Mouse (Mus musculus) thymus, adult 18-20 months (tissue): ENCODE measurements around the gene 1700001P01Rik.
A peak's percentile ranks its signal among the peaks of the same experiment; 100 is the strongest.

Experiments used
- DNase-seq, 2 experiments: peaks; one replicate each; pipeline ENCODE4 v3.0.0; 2022; ENCODE audit warnings: mixed read lengths in 2 of 2

1700001P01Rik gene

DNA sequence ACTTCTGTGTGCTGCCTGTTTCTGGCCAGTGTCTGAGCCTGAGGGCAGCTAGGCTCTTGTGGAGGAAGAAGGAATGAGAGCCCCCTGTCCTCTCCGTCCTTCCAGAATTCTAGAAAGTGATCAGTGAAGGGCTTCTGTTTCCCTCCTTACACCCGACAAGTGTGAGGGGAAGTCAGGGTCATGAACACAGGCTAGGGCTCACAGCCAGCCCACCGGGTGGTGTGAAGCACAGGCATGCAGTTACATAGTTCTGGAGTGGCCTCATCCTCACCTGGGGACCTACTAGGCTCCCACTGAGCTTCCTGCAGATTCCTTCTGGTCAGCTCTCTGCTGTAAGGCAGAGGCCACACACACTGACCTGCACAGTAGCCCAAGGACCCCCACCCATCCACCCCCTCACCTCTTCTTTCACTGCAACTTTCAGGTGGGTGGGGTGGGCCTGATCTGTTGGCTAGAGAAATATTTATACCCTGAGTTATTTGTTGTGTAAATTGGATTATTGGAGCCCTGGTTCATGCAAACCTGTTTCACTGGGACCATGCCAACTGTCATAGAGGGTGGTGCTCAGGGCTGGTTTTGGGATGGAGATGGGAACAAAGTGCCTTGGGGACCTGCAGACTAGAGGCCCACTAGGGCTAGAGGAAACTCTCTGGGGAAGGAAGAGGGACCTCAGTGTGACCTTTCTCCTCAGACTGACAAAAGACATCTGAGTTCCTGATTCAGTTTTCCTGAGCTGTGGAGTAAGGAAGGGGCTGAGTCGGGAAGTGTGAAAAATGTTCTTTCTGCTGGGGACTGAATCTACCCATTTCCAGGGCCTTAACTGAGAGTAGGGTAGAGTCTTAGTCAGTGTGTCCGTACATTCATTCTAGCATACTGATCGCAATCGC is 33.8 kb upstream of the 1700001P01Rik start:
- no peak for DNase-seq

GRCm38 (mm10) chr11:97808621-97809234 is 33.0 kb upstream of the 1700001P01Rik start:
- no peak for DNase-seq

DNA sequence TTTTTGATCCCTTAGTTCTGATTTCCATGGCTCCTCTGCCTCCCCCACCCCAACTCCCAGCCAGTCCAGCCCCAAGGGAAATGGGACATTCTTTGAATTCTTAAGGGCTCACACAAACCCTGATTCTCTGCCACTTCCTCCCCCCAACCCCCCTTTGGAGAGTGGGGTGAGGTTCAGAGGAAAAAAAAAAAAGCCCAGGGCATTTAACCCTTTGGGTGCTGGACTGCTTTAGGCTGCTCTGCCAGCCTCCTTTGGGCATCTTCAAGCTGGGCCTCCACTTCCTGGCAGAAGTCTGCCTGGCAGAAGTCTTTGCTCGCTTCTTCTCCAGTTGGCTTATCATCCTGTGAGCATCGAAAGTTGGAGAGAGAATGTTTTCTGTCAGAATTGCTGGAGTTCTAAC is 32.4 kb upstream of the 1700001P01Rik start:
- peak in 1 of 2 experiments; percentile 47 for DNase-seq

- DNase-seq, result no peak
These were observed 31.9 kb upstream of the 1700001P01Rik start for GRCm38 (mm10) chr11:97807626-97808025.

GRCm38 (mm10) chr11:97806613-97806964 is 30.9 kb upstream of the 1700001P01Rik start:
- no peak for DNase-seq

- no peak for DNase-seq
These were observed 30.2 kb upstream of the 1700001P01Rik start for GRCm38 (mm10) chr11:97805662-97806612.

- no peak for DNase-seq
These were observed 29.3 kb upstream of the 1700001P01Rik start for GRCm38 (mm10) chr11:97804841-97805661.

GRCm38 (mm10) chr11:97803847-97804246 is 28.1 kb upstream of the 1700001P01Rik start:
- DNase-seq, result no peak

- DNase-seq, result no peak
These were observed 26.8 kb upstream of the 1700001P01Rik start for GRCm38 (mm10) chr11:97802495-97802894.

DNA sequence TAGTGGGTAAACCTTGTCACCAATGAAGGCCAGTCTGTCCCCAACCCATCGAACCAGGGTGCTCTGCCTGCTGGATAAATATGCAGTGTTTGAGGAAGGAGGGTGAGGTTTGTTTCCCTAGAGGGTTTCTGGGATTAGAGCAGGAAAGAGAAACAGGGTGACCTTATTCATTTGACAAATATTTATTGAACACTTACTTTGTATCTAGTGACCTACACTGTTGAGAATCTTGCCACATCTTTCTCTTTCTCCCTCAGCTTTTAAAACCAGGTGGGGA is 26.4 kb upstream of the 1700001P01Rik start:
- no peak for DNase-seq

DNA sequence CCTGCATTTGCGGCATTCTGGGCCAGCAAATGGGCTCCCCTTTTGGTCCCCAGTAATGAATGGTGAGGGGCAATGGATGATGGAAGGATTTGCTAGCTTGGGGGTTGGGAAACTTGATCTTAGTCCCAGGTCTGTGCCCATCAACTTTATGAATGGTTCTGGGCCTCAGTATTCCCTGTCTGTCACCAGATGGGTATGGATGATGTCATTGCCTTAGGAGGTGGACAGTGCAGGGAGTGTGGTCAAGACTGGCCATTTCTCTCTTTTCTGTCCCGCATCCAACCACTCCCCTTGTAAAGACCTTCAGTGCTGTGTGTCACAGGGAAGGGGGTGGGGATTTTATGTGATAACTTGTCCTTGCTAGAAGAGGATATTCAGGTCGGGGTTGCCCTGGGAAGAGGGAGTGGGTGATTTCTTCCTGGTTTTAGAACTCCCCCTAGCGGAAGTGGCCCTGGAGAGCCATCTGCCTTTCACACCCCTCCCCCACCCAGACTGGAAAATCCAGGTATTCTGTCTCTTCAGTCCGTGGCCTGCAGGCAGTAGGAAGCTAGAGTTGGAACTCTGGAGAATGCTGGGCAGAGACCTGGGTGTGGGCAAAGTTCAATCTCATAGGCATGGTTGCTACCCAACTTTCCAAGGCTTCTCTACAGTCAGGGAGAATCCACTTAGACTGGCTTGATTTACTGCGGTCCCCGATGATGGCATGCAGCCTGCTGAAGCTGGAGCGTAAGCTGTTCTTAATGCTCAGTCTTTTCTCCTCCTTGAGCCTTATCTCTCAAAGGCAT is 25.9 kb upstream of the 1700001P01Rik start:
- DNase-seq, result no peak

- DNase-seq, result no peak
These were observed 25.1 kb upstream of the 1700001P01Rik start for GRCm38 (mm10) chr11:97800691-97801408.

DNA sequence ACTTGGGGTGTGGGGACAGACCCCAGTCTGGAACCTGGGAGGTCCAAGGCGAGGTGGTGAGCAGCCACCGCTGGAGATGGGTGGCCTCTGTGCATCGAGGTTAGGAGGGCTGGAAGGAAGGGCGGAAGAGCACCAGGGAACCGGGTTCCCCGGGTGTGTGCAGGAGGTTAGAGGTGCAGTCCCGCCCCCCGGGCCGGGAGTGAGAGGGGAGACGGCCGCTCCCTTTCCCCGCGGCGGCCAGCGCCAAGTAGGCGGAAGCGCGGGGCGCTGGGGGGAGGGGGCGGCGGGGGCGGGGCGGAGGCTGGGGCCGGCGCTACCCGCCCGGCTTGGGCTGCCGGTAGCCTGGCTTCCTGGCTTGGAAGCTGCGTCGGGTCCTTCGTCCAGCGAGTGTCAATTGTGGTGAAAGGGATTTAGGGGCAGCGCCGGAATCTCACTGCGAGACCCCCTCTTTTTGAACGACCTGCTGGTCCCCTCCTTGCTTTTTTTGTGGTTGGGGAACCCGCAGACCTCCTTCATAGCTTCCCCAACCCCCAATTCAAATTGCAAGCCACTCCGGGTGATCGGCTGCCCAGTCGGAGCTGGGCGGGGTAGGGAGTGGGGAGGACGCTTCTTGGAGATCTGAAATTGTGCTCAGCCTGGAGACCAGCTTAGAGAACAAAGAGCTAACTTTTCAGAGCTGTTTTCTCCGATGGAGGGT is 24.4 kb upstream of the 1700001P01Rik start:
- peak in 1 of 2 experiments; percentile 72 for DNase-seq

GRCm38 (mm10) chr11:97799146-97799993 is 23.7 kb upstream of the 1700001P01Rik start:
- DNase-seq, result peak; percentile 76 to 82

GRCm38 (mm10) chr11:97798782-97799145 is 23.0 kb upstream of the 1700001P01Rik start, which contains the start of gene Lasp1:
Gene Lasp1, plus strand, starts transcription at chr11:97799000.
- DNase-seq, result peak; percentile 70 to 81

DNA sequence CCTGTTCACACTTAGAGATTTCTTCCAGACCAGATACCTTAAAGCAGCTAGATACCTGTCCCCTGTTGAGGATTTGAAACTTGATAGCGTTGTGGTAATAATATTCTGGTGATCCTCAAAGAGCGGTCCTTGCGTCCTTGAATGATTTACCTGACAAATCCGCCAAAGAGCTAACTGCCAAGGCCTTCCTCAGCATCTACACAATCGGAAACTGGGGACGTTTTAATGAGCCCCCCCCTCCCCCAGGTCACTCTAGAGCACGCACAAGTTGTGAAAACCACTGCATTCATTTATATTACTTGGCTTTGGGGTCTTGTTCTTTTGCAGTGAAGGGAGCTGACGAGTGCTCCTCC is 22.3 kb upstream of the 1700001P01Rik start:
- no peak for DNase-seq

DNA sequence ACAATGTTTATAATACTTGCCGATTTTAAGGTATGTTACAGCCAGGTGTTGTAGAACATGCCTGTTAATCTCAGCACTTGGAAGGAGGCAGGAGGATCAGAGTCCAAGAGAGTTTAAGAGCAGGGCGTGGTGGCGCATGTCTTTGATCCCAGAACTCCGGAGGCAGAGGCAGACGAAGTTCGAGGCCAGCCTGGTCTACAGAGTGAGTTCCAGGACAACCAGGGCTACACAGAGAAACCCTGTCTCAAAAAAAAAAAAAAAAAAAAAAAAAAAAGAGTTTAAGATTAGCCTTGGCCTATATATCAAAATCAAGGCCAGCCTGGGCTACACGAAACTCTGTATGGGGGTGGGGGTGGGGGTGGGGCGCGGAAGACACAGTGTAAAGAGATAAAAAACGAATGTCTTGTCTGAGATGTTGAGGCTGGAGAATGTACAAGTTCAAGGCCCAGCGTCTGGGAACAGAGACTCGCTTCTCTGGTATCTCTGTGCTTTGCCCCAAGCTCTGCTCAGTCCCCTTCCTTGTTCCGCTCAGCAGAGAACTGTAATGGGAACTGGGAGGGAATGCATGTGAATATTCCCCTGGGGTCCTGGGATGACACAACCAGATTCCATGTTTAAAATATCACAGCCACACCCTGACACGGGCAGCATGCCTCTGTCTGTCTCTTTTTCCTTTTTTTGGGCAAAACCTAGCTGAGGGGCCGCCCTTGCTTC is 21.8 kb upstream of the 1700001P01Rik start:
- no peak for DNase-seq

DNA sequence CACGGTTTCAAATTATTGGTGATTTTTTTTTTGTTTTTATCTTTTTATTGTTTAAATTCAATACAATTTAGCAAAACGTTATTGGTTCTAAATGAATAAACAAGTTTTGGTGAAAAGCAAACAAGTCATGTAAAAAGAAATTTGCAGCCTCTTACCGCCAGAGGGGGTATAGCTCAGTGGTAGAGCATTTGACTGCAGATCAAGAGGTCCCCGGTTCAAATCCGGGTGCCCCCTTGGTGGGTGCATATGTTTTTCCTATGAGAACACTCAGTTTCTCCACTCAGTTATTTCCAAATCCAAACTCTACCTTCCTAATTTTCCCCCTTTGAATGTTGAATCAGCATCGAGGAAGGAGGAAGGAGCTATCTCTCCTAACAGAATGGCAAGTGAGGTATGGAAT is 21.2 kb upstream of the 1700001P01Rik start:
- DNase-seq, result peak in 1 of 2 experiments; percentile 57

GRCm38 (mm10) chr11:97793165-97793564 is 17.4 kb upstream of the 1700001P01Rik start:
- no peak for DNase-seq
